ENCODE assay signal across 8 mouse cellular contexts in genomic region chr2:152820369-152820768, GRCm38 (mm10). TPM values are rescaled to one million over a fixed set of nuclear protein-coding genes. Genes with fewer than 3 reads are reported as not detected.
DNase-seq lines count a peak whose midpoint lies in the region; ATAC-seq lines count a peak whose summit lies in the region.

No protein-coding gene starts in this region.

- H3K27me3 ChIP-seq in forebrain, embryonic 11.5 days (ENCODE audit: control insufficient read depth, insufficient read depth, low read length): no peaks in the 10 kb centered on the region
- H3K27me3 ChIP-seq in hindbrain, embryonic 10.5 days (ENCODE audit: insufficient read depth, poor library complexity, severe bottlenecking): no peaks in the 10 kb centered on the region
- no peaks in the 10 kb centered on the region for H3K27me3 ChIP-seq in midbrain, embryonic 12.5 days

- H3K9me3 ChIP-seq in forebrain, embryonic 11.5 days (ENCODE audit: control insufficient read depth, low read length): no peaks in the 10 kb centered on the region
- H3K9me3 ChIP-seq in hindbrain, embryonic 10.5 days: no peaks in the 10 kb centered on the region
- no peaks in the 10 kb centered on the region for H3K9me3 ChIP-seq in midbrain, embryonic 12.5 days

- H3K4me3 ChIP-seq in forebrain, embryonic 11.5 days (ENCODE audit: low read depth, low read length): no peak overlapping the region
- peak overlapping the region; percentile 12; the same call in 1 of the 2 replicates for H3K4me3 ChIP-seq in hindbrain, embryonic 10.5 days
- H3K4me3 ChIP-seq in midbrain, embryonic 12.5 days: no peak overlapping the region

- H3K4me2 ChIP-seq in forebrain, embryonic 11.5 days (ENCODE audit: low read depth, low read length, severe bottlenecking): no peak overlapping the region
- H3K4me2 ChIP-seq in midbrain, embryonic 12.5 days (replicated peaks): no peak overlapping the region

- DNase-seq in cerebellum, adult 18-20 months: peak; percentile 33 to 47
- DNase-seq in Muller cell, postnatal 12 days (ENCODE audit: inconsistent ontology term): peak; percentile 99
- no peak for DNase-seq in forebrain, embryonic 11.5 days (ENCODE audit: low spot score)
- DNase-seq in hindbrain, embryonic 10.5 days (ENCODE audit: low spot score): peak; percentile 63
- DNase-seq in left cerebral cortex, adult 18-20 months (ENCODE audit: low spot score in 2 of 2): peak; percentile 44 to 47

- H3K27ac ChIP-seq in forebrain, embryonic 11.5 days (ENCODE audit: low read depth, low read length): peak overlapping the region; percentile 31; the same call in 1 of the 2 replicates
- H3K27ac ChIP-seq in hindbrain, embryonic 10.5 days: peak overlapping the region; percentile 71
- H3K27ac ChIP-seq in midbrain, embryonic 12.5 days (replicated peaks): peak overlapping the region; percentile 46

- no peaks in the 10 kb centered on the region; the same call in 1 of the 2 replicates for H3K36me3 ChIP-seq in forebrain, embryonic 11.5 days (ENCODE audit: control insufficient read depth, insufficient read depth, low read length)
- H3K36me3 ChIP-seq in hindbrain, embryonic 10.5 days: peaks cover 66% of the 10 kb centered on the region
- H3K36me3 ChIP-seq in midbrain, embryonic 12.5 days: peaks cover 42% of the 10 kb centered on the region

- WGBS in forebrain, embryonic 11.5 days: 13% methylated on average over 2 of the region's 2 CpGs
- WGBS in hindbrain, embryonic 10.5 days: 7% methylated on average over 2 of the region's 2 CpGs
- 11% methylated on average over 2 of the region's 2 CpGs for WGBS in midbrain, embryonic 12.5 days

- no peak overlapping the region for H3K9ac ChIP-seq in forebrain, embryonic 11.5 days (ENCODE audit: low read length)
- no peak overlapping the region for H3K9ac ChIP-seq in midbrain, embryonic 12.5 days (replicated peaks)

- no peak for ATAC-seq in cerebellum, adult (ENCODE audit: insufficient number of reproducible peaks, low FRiP score, low TSS enrichment)
- peak; percentile 61; the same call in 1 of the 2 replicates for ATAC-seq in forebrain, embryonic 11.5 days (replicated peaks; ENCODE audit: low FRiP score)
- ATAC-seq in midbrain, embryonic 12.5 days (ENCODE audit: low FRiP score, low read depth): no peak
- ATAC-seq in inflammation-experienced regulatory T-cells, adult 6 months: no peak

- peaks cover 14% of the 10 kb centered on the region for H3K4me1 ChIP-seq in forebrain, embryonic 11.5 days (replicated peaks; ENCODE audit: control insufficient read depth, insufficient read depth, low read length)
- peaks cover 80% of the 10 kb centered on the region for H3K4me1 ChIP-seq in hindbrain, embryonic 10.5 days (replicated peaks)
- peaks cover 48% of the 10 kb centered on the region for H3K4me1 ChIP-seq in midbrain, embryonic 12.5 days

RNA-seq across cellular contexts. Expression of gene Bcl2l1, which starts 11.2 kb away (rescaled TPM):
- polyA plus RNA-seq in forebrain, embryonic 11.5 days (2014; fragmentation: Nextera tagmentation; extraction: Ambion mirVana): 135 and 140 TPM in 2 replicates
- polyA plus RNA-seq in hindbrain, embryonic 10.5 days (2016; fragmentation: Nextera tagmentation; extraction: Ambion mirVana): 110 and 128 TPM in 2 replicates
- total RNA-seq in left cerebral cortex, adult 18-20 months (2021): 100 to 1,000 TPM; 124 to 130 TPM
- polyA plus RNA-seq in midbrain, embryonic 12.5 days (2016; fragmentation: Nextera tagmentation; extraction: Ambion mirVana): 156 and 168 TPM in 2 replicates
- 10 to 100 TPM; 36.5 to 64.5 (median 41.8) TPM for polyA plus RNA-seq in inflammation-experienced regulatory T-cells, adult 6 months (2017; shearing (Covaris generic))

RNA-seq across cellular contexts. Expression of gene Tpx2, which starts 27.4 kb away (rescaled TPM):
- 168 and 185 TPM in 2 replicates for polyA plus RNA-seq in forebrain, embryonic 11.5 days (2014; fragmentation: Nextera tagmentation; extraction: Ambion mirVana)
- polyA plus RNA-seq in hindbrain, embryonic 10.5 days (2016; fragmentation: Nextera tagmentation; extraction: Ambion mirVana): 106 and 137 TPM in 2 replicates
- total RNA-seq in left cerebral cortex, adult 18-20 months (2021): 1 to 10 TPM; 2.0 to 2.4 TPM
- 109 and 113 TPM in 2 replicates for polyA plus RNA-seq in midbrain, embryonic 12.5 days (2016; fragmentation: Nextera tagmentation; extraction: Ambion mirVana)
- polyA plus RNA-seq in inflammation-experienced regulatory T-cells, adult 6 months (2017; shearing (Covaris generic)): 10 to 100 TPM in 1 of 3 experiments, 1 to 10 TPM in 2; 5.3 to 56.1 (median 5.7) TPM
